Mouse (Mus musculus) kidney, embryonic 15.5 days (tissue): ENCODE data around the gene Gm17720. TPM values are rescaled to one million over a fixed set of nuclear protein-coding genes. Genes with fewer than 3 reads are reported as not detected.
"Not testable (repeated sequence)": the region's sequence is repeated elsewhere in the genome, so short reads cannot be mapped to it uniquely, and the experiment has no call there.

Experiments used
- ATAC-seq: fragments of 200-750 bp; cut with Nextera tagmentation; replicated peaks from 2 replicates; pipeline ENCODE4 v1.8.0; 2017; ENCODE audit warnings: moderate TSS enrichment; ENCODE audit not compliant: low FRiP score
- H3K27ac ChIP-seq: fragments of 300-500 bp; sonication (generic); 2 replicates; pipeline ENCODE4 v1.5.1; 2015; ENCODE audit warnings: mild to moderate bottlenecking, inconsistent platforms
- H3K27me3 ChIP-seq: fragments of 300-500 bp; sonication (generic); 2 replicates; pipeline ENCODE4 v1.6.1; 2015; ENCODE audit warnings: inconsistent platforms
- H3K36me3 ChIP-seq: fragments of 300-500 bp; sonication (generic); 2 replicates; pipeline ENCODE4 v1.6.1; 2015; ENCODE audit warnings: inconsistent platforms
- H3K4me1 ChIP-seq: fragments of 300-500 bp; sonication (generic); 2 replicates; pipeline ENCODE4 v1.6.1; 2015; ENCODE audit warnings: inconsistent platforms
- H3K4me2 ChIP-seq: fragments of 300-500 bp; sonication (generic); 2 replicates; pipeline ENCODE4 v1.6.1; 2015; ENCODE audit warnings: moderate library complexity, mild to moderate bottlenecking, inconsistent platforms
- H3K4me3 ChIP-seq: fragments of 300-500 bp; sonication (generic); replicated peaks from 2 replicates; pipeline ENCODE4 v1.5.1; 2015; ENCODE audit warnings: mild to moderate bottlenecking, inconsistent platforms
- H3K9ac ChIP-seq: fragments of 300-500 bp; sonication (generic); 2 replicates; pipeline ENCODE4 v1.6.1; 2015; ENCODE audit warnings: mild to moderate bottlenecking, inconsistent platforms
- H3K9me3 ChIP-seq: fragments of 300-500 bp; sonication (generic); replicated peaks from 2 replicates; pipeline ENCODE4 v1.6.1; 2016; ENCODE audit warnings: inconsistent platforms
- WGBS: fragments of 180-500 bp; shearing (Covaris S2); methylation state at CpG from one replicate; pipeline ENCODE4 v1.1.7; 2015; ENCODE audit warnings: mixed read lengths; 5-methylcytosine and 5-hydroxymethylcytosine counted together
- polyA plus RNA-seq: library from polyadenylated mRNA; unstranded; fragments of >200 nt; fragmentation: Nextera tagmentation; extraction: Ambion mirVana; gene quantifications from 2 replicates; pipeline ENCODE4 v1.2.1, GENCODE M21; 2015

The Gm17720 gene
- polyA plus RNA-seq, 1 experiment from 2014 or later: not detected

DNA sequence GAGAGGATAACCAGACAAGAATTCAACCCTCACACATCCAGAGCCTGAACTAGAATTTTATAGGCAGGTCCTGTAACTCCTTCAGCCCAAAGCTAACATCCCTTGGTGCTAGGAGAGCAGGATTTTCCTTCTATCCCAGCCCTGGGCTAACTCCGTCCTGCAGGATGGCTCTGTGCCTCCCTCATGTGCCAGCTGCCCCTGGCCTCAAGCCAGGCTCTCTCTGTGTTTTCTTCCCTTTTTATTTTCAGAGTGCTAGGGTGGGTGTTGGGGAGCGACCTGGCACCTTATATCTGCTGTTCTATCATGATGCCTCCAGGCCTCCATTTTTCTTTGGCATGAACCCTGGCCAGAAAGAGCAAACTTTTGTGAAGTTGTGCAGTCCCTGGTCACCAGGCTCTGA lies 66.4 kb downstream of the Gm17720 start:
- Histone ChIP-seq H3K9ac (no peak overlapping the region), H3K27ac (no peak overlapping the region), H3K4me2 (no peak overlapping the region), H3K27me3 (no peaks in the 10 kb centered on the region), H3K4me3 (no peak overlapping the region), H3K4me1 (no peaks in the 10 kb centered on the region), H3K9me3 (no peaks in the 10 kb centered on the region), H3K36me3 (no peaks in the 10 kb centered on the region)
- ATAC-seq: no peak
- 79% methylated on average over 2 of the region's 2 CpGs for WGBS

DNA sequence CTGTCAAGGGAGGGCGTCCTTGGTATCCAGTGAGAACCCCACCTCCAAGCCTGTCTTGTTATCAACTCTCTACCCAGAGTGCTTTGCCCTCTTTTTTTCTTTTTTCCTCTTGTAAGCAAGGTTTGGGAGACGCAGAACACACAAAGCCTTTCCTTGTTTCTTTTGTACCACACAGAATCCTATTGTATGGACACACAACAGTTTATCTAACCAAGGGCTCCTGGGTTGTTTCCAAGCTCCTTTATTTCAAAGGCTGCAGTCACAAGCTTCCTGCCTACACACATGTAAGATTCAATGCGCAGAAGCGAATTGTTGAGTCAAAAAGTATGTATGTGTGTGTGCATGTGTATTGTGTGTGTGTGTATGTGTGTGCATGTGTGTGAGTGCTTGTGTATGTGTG lies 68.2 kb downstream of the Gm17720 start:
- Histone ChIP-seq H3K27ac (no peak overlapping the region), H3K9ac (no peak overlapping the region), H3K27me3 (no peaks in the 10 kb centered on the region), H3K4me2 (no peak overlapping the region), H3K9me3 (0 out of 2 replicates have a peak, but pooled peaks cover 5% of the 10 kb centered on the region), H3K36me3 (no peaks in the 10 kb centered on the region), H3K4me3 (no peak overlapping the region), H3K4me1 (no peaks in the 10 kb centered on the region)
- ATAC-seq: no peak
- 80% methylated on average over 4 of the region's 4 CpGs for WGBS

DNA sequence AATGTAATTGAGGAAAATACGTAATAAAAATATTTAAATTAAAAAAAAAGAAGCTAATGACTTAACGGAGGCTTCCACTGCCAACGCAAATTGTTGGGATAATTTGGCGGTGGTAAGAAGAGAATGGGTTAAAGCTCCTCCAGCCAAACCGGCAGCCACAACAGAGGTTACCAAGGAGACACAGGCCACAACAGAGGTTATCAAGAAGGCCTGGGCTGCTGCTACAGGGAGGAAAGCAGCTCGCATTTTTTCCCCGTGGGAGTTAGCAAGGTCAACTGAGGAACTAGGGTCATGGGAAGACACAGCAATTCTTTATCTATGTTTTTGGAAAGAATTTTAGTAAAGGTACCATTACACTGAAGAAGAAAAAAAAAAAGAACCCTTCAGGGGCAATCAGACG lies 68.8 kb downstream of the Gm17720 start:
- not testable (repeated sequence) for H3K4me2 ChIP-seq, H3K27me3 ChIP-seq, H3K4me3 ChIP-seq, H3K9me3 ChIP-seq, H3K9ac ChIP-seq, H3K27ac ChIP-seq, H3K4me1 ChIP-seq, H3K36me3 ChIP-seq, ATAC-seq
- 37% methylated on average over 8 of the region's 8 CpGs for WGBS

Other genes with a start within 250 kb of the Gm17720 start
- 2.4 and 3.5 TPM in 2 replicates for gene Phlpp2, start 234.2 kb downstream of the Gm17720 start, polyA plus RNA-seq
- gene Marveld3, start 140.6 kb downstream of the Gm17720 start, polyA plus RNA-seq: 3.1 and 3.7 TPM in 2 replicates
- gene Tat, start 112.3 kb downstream of the Gm17720 start, polyA plus RNA-seq: not detected in 2 replicates
- 0.16 and 0.30 TPM in 2 replicates for gene Chst4, start 63.0 kb downstream of the Gm17720 start, polyA plus RNA-seq
- 7.5 and 8.1 TPM in 2 replicates for gene Zfp612, start 23.0 kb downstream of the Gm17720 start, polyA plus RNA-seq
- not detected in 2 replicates for gene Gm21964, start 1.5 kb downstream of the Gm17720 start, polyA plus RNA-seq
- 0.21 TPM in 1 of 2 replicates, not detected in the other for gene Calb2, start 65.5 kb upstream of the Gm17720 start, polyA plus RNA-seq
- gene Cmtr2, start 112.9 kb upstream of the Gm17720 start, polyA plus RNA-seq: 9.5 and 10.1 TPM in 2 replicates
- gene Hydin, start 164.2 kb upstream of the Gm17720 start, polyA plus RNA-seq: 0.04 and 0.05 TPM in 2 replicates